Mouse (Mus musculus) limb, embryonic 11.5 days (tissue): ENCODE results near the gene Lrp8. TPM values are rescaled to one million over a fixed set of nuclear protein-coding genes. Genes with fewer than 3 reads are reported as not detected.
A peak's percentile ranks its signal among the peaks of the same experiment; 100 is the strongest.

ENCODE experiments used
- ATAC-seq: fragments of 200-750 bp; cut with Nextera tagmentation; 2 replicates; pipeline ENCODE4 v1.8.0; 2017; ENCODE audit warnings: low read depth; ENCODE audit not compliant: insufficient number of reproducible peaks, low FRiP score, low TSS enrichment
- DNase-seq: peaks from one replicate; pipeline ENCODE4 v3.0.0-alpha.2; 2015; ENCODE audit warnings: low spot score
- H3K27ac ChIP-seq: fragments of 300-500 bp; sonication (generic); replicated peaks from 2 replicates; pipeline ENCODE4 v1.5.1; 2014; ENCODE audit warnings: low read depth, mild to moderate bottlenecking, low read length
- H3K27me3 ChIP-seq: fragments of 300-500 bp; sonication (generic); 2 replicates; pipeline ENCODE4 v1.6.1; 2014; ENCODE audit warnings: mild to moderate bottlenecking, low read length, mixed read lengths; ENCODE audit not compliant: control insufficient read depth, insufficient read depth
- H3K36me3 ChIP-seq: fragments of 300-500 bp; sonication (generic); 2 replicates; pipeline ENCODE4 v1.6.1; 2014; ENCODE audit warnings: mild to moderate bottlenecking, low read length, moderate library complexity, mixed read lengths; ENCODE audit not compliant: control insufficient read depth, insufficient read depth
- H3K4me1 ChIP-seq: fragments of 300-500 bp; sonication (generic); 2 replicates; pipeline ENCODE4 v1.6.1; 2014; ENCODE audit warnings: low read length, mixed read lengths; ENCODE audit not compliant: control insufficient read depth, insufficient read depth
- H3K4me2 ChIP-seq: fragments of 300-500 bp; sonication (generic); 2 replicates; pipeline ENCODE4 v1.6.1; 2014; ENCODE audit warnings: low read depth, mild to moderate bottlenecking, moderate library complexity; ENCODE audit not compliant: severe bottlenecking
- H3K4me3 ChIP-seq: fragments of 300-500 bp; sonication (generic); 2 replicates; pipeline ENCODE4 v1.5.1; 2014; ENCODE audit warnings: low read depth, low read length
- H3K9ac ChIP-seq: fragments of 300-500 bp; sonication (generic); 2 replicates; pipeline ENCODE4 v1.6.1; 2014; ENCODE audit warnings: mild to moderate bottlenecking, low read length
- H3K9me3 ChIP-seq: fragments of 300-500 bp; sonication (generic); 2 replicates; pipeline ENCODE4 v1.6.1; 2016; ENCODE audit warnings: low read length; ENCODE audit not compliant: control insufficient read depth
- WGBS: fragments of 180-500 bp; shearing (Covaris S2); extraction: QIAGEN DNeasy Blood & Tissue Kit; methylation state at CpG from one replicate; pipeline ENCODE4 v1.1.7; 2014; 5-methylcytosine and 5-hydroxymethylcytosine counted together
- polyA plus RNA-seq: library from polyadenylated mRNA; unstranded; fragments of >200 nt; fragmentation: Nextera tagmentation; extraction: Ambion mirVana; gene quantifications from 2 replicates; pipeline ENCODE4 v1.2.1, GENCODE M21; 2014

Gene Lrp8
- polyA plus RNA-seq, 1 experiment from 2014 or later, result 5.0 TPM

GRCm38 (mm10) chr4:107830189-107830588 lies 28.1 kb downstream of the Lrp8 start:
- 80% methylated on average over 10 of the region's 10 CpGs for whole genome bisulfite sequencing
- Histone ChIP-seq H3K27me3 (no peaks in the 10 kb centered on the region), H3K4me1 (peaks cover 8% of the 10 kb centered on the region), H3K4me2 (no peak overlapping the region), H3K9me3 (no peaks in the 10 kb centered on the region), H3K27ac (no peak overlapping the region), H3K36me3 (no peaks in the 10 kb centered on the region), H3K4me3 (no peak overlapping the region), H3K9ac (peak overlapping the region; percentile 7; the same call in 1 of the 2 replicates)
- DNase-seq (no peak), ATAC-seq (no peak)

- Histone ChIP-seq H3K27ac (no peak overlapping the region), H3K36me3 (no peaks in the 10 kb centered on the region), H3K4me2 (no peak overlapping the region), H3K9ac (no peak overlapping the region), H3K9me3 (no peaks in the 10 kb centered on the region), H3K4me3 (no peak overlapping the region), H3K4me1 (peaks cover 8% of the 10 kb centered on the region), H3K27me3 (no peaks in the 10 kb centered on the region)
- WGBS, result 74% methylated on average over 7 of the region's 7 CpGs
- DNase-seq (no peak), ATAC-seq (no peak)
Measured at GRCm38 (mm10) chr4:107830821-107831221, 28.8 kb downstream of the Lrp8 start.

GRCm38 (mm10) chr4:107831678-107832077 lies 29.6 kb downstream of the Lrp8 start:
- Histone ChIP-seq H3K9me3 (no peaks in the 10 kb centered on the region), H3K27ac (no peak overlapping the region), H3K27me3 (no peaks in the 10 kb centered on the region), H3K4me1 (peaks cover 8% of the 10 kb centered on the region), H3K4me2 (no peak overlapping the region), H3K36me3 (no peaks in the 10 kb centered on the region), H3K9ac (no peak overlapping the region), H3K4me3 (no peak overlapping the region)
- WGBS, result 91% methylated on average over 6 of the region's 6 CpGs
- DNase-seq (no peak), ATAC-seq (no peak)

GRCm38 (mm10) chr4:107833525-107833924 lies 31.5 kb downstream of the Lrp8 start:
- Histone ChIP-seq H3K4me2 (no peak overlapping the region), H3K27ac (no peak overlapping the region), H3K36me3 (no peaks in the 10 kb centered on the region), H3K9me3 (no peaks in the 10 kb centered on the region), H3K27me3 (no peaks in the 10 kb centered on the region), H3K4me3 (no peak overlapping the region), H3K9ac (no peak overlapping the region), H3K4me1 (peaks cover 7% of the 10 kb centered on the region)
- 81% methylated on average over 5 of the region's 5 CpGs for WGBS
- ATAC-seq (no peak), DNase-seq (no peak)

- no peak for DNase-seq
- no peak for ATAC-seq
Measured at GRCm38 (mm10) chr4:107834643-107835314, 32.7 kb downstream of the Lrp8 start.

GRCm38 (mm10) chr4:107835508-107835909 lies 33.4 kb downstream of the Lrp8 start:
- Histone ChIP-seq H3K4me2 (no peak overlapping the region), H3K4me3 (no peak overlapping the region), H3K36me3 (no peaks in the 10 kb centered on the region), H3K9me3 (no peaks in the 10 kb centered on the region), H3K9ac (no peak overlapping the region), H3K27me3 (no peaks in the 10 kb centered on the region), H3K27ac (no peak overlapping the region), H3K4me1 (no peaks in the 10 kb centered on the region)
- no peak for DNase-seq
- WGBS, result 61% methylated on average over 5 of the region's 5 CpGs
- no peak for ATAC-seq

More at GRCm38 (mm10) chr4:107834643-107835314, 32.7 kb downstream of the Lrp8 start:
- no peaks in the 10 kb centered on the region for H3K27me3 ChIP-seq
- no peaks in the 10 kb centered on the region for H3K9me3 ChIP-seq
- 71% methylated on average over 22 of the region's 22 CpGs for WGBS
- H3K27ac ChIP-seq, result no peak overlapping the region
- no peaks in the 10 kb centered on the region for H3K4me1 ChIP-seq
- H3K4me2 ChIP-seq, result no peak overlapping the region
- H3K4me3 ChIP-seq, result no peak overlapping the region
- H3K9ac ChIP-seq, result no peak overlapping the region
- no peaks in the 10 kb centered on the region for H3K36me3 ChIP-seq

- DNase-seq (no peak), ATAC-seq (no peak)
- Histone ChIP-seq H3K4me3 (no peak overlapping the region), H3K27me3 (no peaks in the 10 kb centered on the region), H3K9ac (no peak overlapping the region), H3K27ac (no peak overlapping the region), H3K36me3 (no peaks in the 10 kb centered on the region), H3K4me1 (no peaks in the 10 kb centered on the region), H3K4me2 (no peak overlapping the region), H3K9me3 (no peaks in the 10 kb centered on the region)
- WGBS, result 79% methylated on average over 5 of the region's 5 CpGs
Measured at GRCm38 (mm10) chr4:107836758-107837157, 34.7 kb downstream of the Lrp8 start.

GRCm38 (mm10) chr4:107837910-107838309 lies 35.8 kb downstream of the Lrp8 start:
- no peaks in the 10 kb centered on the region for H3K9me3 ChIP-seq
- H3K9ac ChIP-seq, result no peak overlapping the region
- whole genome bisulfite sequencing, result 86% methylated on average over 3 of the region's 3 CpGs
- H3K27ac ChIP-seq, result no peak overlapping the region
- DNase-seq, result no peak
- H3K27me3 ChIP-seq, result no peaks in the 10 kb centered on the region
- H3K4me3 ChIP-seq, result no peak overlapping the region
- no peak overlapping the region for H3K4me2 ChIP-seq
- no peaks in the 10 kb centered on the region for H3K4me1 ChIP-seq
- no peak for ATAC-seq
- no peaks in the 10 kb centered on the region for H3K36me3 ChIP-seq

GRCm38 (mm10) chr4:107843687-107844086 lies 41.6 kb downstream of the Lrp8 start:
- H3K36me3 ChIP-seq, result no peaks in the 10 kb centered on the region
- H3K4me1 ChIP-seq, result no peaks in the 10 kb centered on the region
- ATAC-seq (no peak), DNase-seq (no peak)
- no peaks in the 10 kb centered on the region for H3K9me3 ChIP-seq
- no peak overlapping the region for H3K4me3 ChIP-seq
- no peak overlapping the region for H3K9ac ChIP-seq
- H3K4me2 ChIP-seq, result no peak overlapping the region
- WGBS, result 87% methylated on average over 8 of the region's 8 CpGs
- H3K27me3 ChIP-seq, result peaks cover 15% of the 10 kb centered on the region; the same call in 1 of the 2 replicates
- H3K27ac ChIP-seq, result no peak overlapping the region
